Mouse (Mus musculus): ENCODE measurements around the gene Ubqln3. TPM values are rescaled to one million over a fixed set of nuclear protein-coding genes. Genes with fewer than 3 reads are reported as not detected.

Ubqln3 gene
- total RNA-seq (2023): not detected

DNA sequence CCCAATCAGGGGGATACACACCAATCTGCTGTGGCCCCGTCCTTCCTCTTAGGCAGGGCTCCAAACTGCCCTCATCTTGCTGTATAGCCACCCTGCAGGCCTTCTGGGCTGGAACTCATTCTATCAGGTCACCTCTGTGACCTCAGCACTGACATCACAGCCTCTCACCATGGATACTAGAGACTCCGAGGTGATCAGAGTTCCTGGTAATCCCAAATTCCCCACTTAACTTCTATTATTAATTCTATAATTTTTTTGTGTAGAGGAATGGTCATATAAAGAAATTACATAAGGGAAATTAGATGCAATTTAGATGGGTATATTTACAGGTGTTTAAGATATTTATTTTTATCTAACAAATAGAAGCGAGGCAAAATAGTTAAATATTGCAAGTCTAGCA is at the start of gene Ubqln3:
Gene Ubqln3 (minus strand): TSS at position 101 of the 400 bp plus-strand sequence.

DNA sequence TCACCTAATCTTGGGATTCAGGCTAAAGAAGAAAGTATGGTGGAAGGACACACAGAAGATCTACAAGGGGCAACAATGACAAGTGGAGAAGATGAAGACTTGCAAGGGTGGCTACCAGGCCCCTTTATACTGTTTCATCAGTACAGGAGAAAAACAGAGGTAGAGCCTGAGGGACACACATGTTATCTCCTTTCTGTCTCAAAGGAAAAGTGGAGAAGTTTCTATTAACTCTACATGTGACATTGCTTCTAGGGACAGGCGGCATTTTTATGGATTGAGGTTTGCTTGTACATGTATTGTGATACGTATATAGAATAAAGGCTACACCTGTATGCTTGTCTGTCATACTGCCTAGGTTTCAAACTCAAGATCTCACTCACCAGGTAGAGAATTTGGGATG is 40.2 kb upstream of the Ubqln3 start, which contains the start of gene Olfr648:
Gene Olfr648 (minus strand): TSS at position 101 of the 400 bp plus-strand sequence.

DNA sequence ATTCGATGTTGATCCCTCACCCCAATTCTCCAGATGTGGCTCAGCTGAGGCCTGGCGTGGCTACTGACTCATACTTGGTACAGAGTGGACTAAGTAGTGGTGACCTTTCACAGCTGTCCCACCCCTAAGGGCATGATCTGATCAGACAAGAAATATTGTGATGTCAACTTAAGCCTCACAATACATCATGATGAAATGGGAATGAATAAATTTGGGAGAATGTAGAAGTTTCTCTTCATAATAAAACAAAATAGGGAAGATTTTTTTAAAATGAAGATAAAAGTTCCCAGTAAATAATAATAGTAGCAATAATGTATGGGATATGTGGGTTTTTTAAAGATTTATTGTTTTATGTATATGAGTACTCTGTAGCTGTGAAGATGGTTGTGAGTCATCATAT is 7.4 kb upstream of the Ubqln3 start, which contains the start of gene Ubqlnl:
Gene Ubqlnl (minus strand): TSS at position 101 of the 400 bp plus-strand sequence.

DNA sequence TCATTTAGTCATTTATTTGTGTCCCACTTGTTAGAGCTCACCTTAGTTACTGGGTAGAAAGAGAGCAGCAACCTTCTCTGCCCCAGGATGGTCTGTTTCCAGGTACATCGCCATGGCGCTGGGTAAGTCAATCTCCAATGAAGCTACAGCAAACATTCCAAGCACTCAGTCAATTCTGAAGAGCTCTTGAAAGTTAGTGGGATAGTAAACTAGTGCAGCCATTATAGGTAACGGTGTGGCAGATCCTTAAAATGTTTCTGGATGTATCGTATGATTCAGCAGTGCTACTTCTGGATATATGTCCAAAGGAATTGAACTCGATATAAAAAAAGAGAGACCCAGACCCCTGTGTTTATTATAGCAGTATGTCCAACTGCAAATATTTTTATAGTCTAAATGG is 5.8 kb downstream of the Ubqln3 start, which contains the start of gene Olfr643:
Gene Olfr643 (minus strand): TSS at position 101 of the 400 bp plus-strand sequence.

DNA sequence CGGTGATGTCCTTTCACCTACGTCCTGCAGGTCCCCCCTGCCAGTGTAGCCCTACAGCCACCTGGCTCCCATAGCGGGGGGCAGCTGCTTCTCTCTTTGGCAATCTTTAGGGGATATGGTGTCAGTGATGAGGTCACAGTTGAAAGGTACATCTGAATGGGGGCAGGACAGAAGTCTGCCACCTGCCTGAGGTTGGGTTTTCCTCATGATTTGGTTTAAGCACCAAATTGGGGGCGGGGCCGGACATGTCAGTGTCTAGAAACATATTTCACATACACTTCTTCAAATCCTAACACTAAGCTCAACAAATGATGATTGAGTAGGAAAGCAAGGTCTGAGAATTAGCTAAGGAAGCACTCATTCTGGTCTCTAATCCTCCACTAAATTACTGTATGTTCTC is 13.4 kb downstream of the Ubqln3 start, which contains the start of gene Ubqln5:
Gene Ubqln5 (minus strand): TSS at position 101 of the 400 bp plus-strand sequence.

DNA sequence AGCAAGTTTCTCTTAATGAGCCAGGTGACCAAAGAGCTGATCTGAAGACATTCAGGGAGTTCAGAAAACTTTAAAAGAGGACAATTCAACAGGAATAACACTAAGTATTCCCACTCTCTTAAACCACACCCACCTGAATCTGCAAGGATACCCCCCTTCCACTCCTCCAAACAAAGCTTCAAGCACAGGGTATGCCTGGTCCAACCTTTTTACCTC is 38.4 kb downstream of the Ubqln3 start, which contains the start of gene Olfr646:
Gene Olfr646 (plus strand): TSS at position 117 of the 216 bp plus-strand sequence.

Other genes starting within 250 kb of the Ubqln3 start
- not detected for gene Olfr64, start 248.8 kb downstream of the Ubqln3 start, total RNA-seq (2023)
- not detected for gene Olfr65, start 239.8 kb downstream of the Ubqln3 start, total RNA-seq (2023)
- gene Olfr631, start 214.5 kb downstream of the Ubqln3 start, total RNA-seq (2023): not detected
- not detected for gene Olfr632, start 208.9 kb downstream of the Ubqln3 start, total RNA-seq (2023)
- gene Olfr633, start 198.8 kb downstream of the Ubqln3 start, total RNA-seq (2023): not detected
- not detected for gene Olfr635, start 172.1 kb downstream of the Ubqln3 start, total RNA-seq (2023)
- not detected for gene Olfr638, start 144.5 kb downstream of the Ubqln3 start, total RNA-seq (2023)
- under 1 TPM in 1 of 2 experiments, not detected in 1; 0.13 TPM for gene Olfr639, start 126.0 kb downstream of the Ubqln3 start, total RNA-seq (2023)
- gene Olfr640, start 117.7 kb downstream of the Ubqln3 start, total RNA-seq (2023): not detected
- not detected for gene Olfr641, start 107.8 kb downstream of the Ubqln3 start, total RNA-seq (2023)
- gene Olfr642, start 90.6 kb downstream of the Ubqln3 start, total RNA-seq (2023): not detected
- gene 4930516K23Rik, start 81.8 kb downstream of the Ubqln3 start, total RNA-seq (2023): not detected
- gene Olfr644, start 71.4 kb downstream of the Ubqln3 start, total RNA-seq (2023): not detected
- gene Olfr645, start 57.8 kb downstream of the Ubqln3 start, total RNA-seq (2023): not detected
- gene Olfr646, start 38.4 kb downstream of the Ubqln3 start, total RNA-seq (2023): not detected
- not detected for gene Ubqln5, start 13.5 kb downstream of the Ubqln3 start, total RNA-seq (2023)
- gene Olfr643, start 5.9 kb downstream of the Ubqln3 start, total RNA-seq (2023): not detected
- gene Ubqlnl, start 7.3 kb upstream of the Ubqln3 start, total RNA-seq (2023): not detected
- not detected for gene Olfm5, start 21.6 kb upstream of the Ubqln3 start, total RNA-seq (2023)
- gene Olfr648, start 40.1 kb upstream of the Ubqln3 start, total RNA-seq (2023): not detected
- gene Olfr649, start 52.7 kb upstream of the Ubqln3 start, total RNA-seq (2023): not detected
- 1 to 10 TPM; 1.8 to 2.1 TPM for gene Trim6, start 75.5 kb upstream of the Ubqln3 start, total RNA-seq (2023)
- gene Trim34a, start 101.2 kb upstream of the Ubqln3 start, total RNA-seq (2023): 10 to 100 TPM; 14.4 to 18.2 TPM
- gene Trim5, start 144.8 kb upstream of the Ubqln3 start, total RNA-seq (2023): 10 to 100 TPM; 13.1 to 13.3 TPM
- gene Trim12a, start 172.2 kb upstream of the Ubqln3 start, total RNA-seq (2023): 10 to 100 TPM; 60.5 to 62.7 TPM
- 1 to 10 TPM; 1.5 to 1.6 TPM for gene Trim34b, start 186.2 kb upstream of the Ubqln3 start, total RNA-seq (2023)
- 10 to 100 TPM; 29.1 to 32.0 TPM for gene Trim12c, start 210.1 kb upstream of the Ubqln3 start, total RNA-seq (2023)
- gene Trim30b, start 226.6 kb upstream of the Ubqln3 start, total RNA-seq (2023): 10 to 100 TPM; 55.8 to 60.5 TPM

Data from neutrophil, adult 59 days (primary cell).